Mouse (Mus musculus) hindbrain, embryonic 16.5 days (tissue): ENCODE measurements around the gene Gm21987. TPM values are rescaled to one million over a fixed set of nuclear protein-coding genes. Genes with fewer than 3 reads are reported as not detected.

Experiments used
- ATAC-seq: fragments of 200-750 bp; cut with Nextera tagmentation; 2 replicates; pipeline ENCODE4 v1.8.0; 2017; ENCODE audit warnings: moderate TSS enrichment, moderate library complexity
- H3K27ac ChIP-seq: fragments of 300-500 bp; sonication (generic); 2 replicates; pipeline ENCODE4 v1.5.1; 2014; ENCODE audit warnings: low read depth, mild to moderate bottlenecking, control low read depth, low read length, moderate library complexity
- H3K27me3 ChIP-seq: fragments of 300-500 bp; sonication (generic); replicated peaks from 2 replicates; pipeline ENCODE4 v1.6.1; 2014; ENCODE audit warnings: low read length; ENCODE audit not compliant: control insufficient read depth, insufficient read depth
- H3K36me3 ChIP-seq: fragments of 300-500 bp; sonication (generic); 2 replicates; pipeline ENCODE4 v1.6.1; 2014; ENCODE audit warnings: mild to moderate bottlenecking, low read length, moderate library complexity, mixed read lengths; ENCODE audit not compliant: control insufficient read depth, insufficient read depth
- H3K4me1 ChIP-seq: fragments of 300-500 bp; sonication (generic); 2 replicates; pipeline ENCODE4 v1.6.1; 2014; ENCODE audit warnings: low read depth, low read length; ENCODE audit not compliant: control insufficient read depth, insufficient read depth
- H3K4me2 ChIP-seq: fragments of 300-500 bp; sonication (generic); 2 replicates; pipeline ENCODE4 v1.6.1; 2014; ENCODE audit warnings: mild to moderate bottlenecking, low read length, control low read depth, moderate library complexity
- H3K4me3 ChIP-seq: fragments of 300-500 bp; sonication (generic); 2 replicates; pipeline ENCODE4 v1.5.1; 2014; ENCODE audit warnings: mild to moderate bottlenecking, low read length, control low read depth, moderate library complexity
- H3K9ac ChIP-seq: fragments of 300-500 bp; sonication (generic); 2 replicates; pipeline ENCODE4 v1.6.1; 2014; ENCODE audit warnings: low read depth, mild to moderate bottlenecking, control low read depth, low read length, moderate library complexity
- H3K9me3 ChIP-seq: fragments of 300-500 bp; sonication (generic); 2 replicates; pipeline ENCODE4 v1.6.1; 2014; ENCODE audit warnings: mild to moderate bottlenecking, low read length, moderate library complexity; ENCODE audit not compliant: control insufficient read depth
- WGBS: fragments of 180-500 bp; shearing (Covaris S2); extraction: QIAGEN DNeasy Blood & Tissue Kit; methylation state at CpG from one replicate; pipeline ENCODE4 v1.1.7; 2014; 5-methylcytosine and 5-hydroxymethylcytosine counted together
- polyA plus RNA-seq: library from polyadenylated mRNA; unstranded; fragments of >200 nt; fragmentation: Nextera tagmentation; extraction: Ambion mirVana; gene quantifications from 2 replicates; pipeline ENCODE4 v1.2.1, GENCODE M21; 2015

The Gm21987 gene
- polyA plus RNA-seq, 1 experiment from 2014 or later, result not detected

DNA sequence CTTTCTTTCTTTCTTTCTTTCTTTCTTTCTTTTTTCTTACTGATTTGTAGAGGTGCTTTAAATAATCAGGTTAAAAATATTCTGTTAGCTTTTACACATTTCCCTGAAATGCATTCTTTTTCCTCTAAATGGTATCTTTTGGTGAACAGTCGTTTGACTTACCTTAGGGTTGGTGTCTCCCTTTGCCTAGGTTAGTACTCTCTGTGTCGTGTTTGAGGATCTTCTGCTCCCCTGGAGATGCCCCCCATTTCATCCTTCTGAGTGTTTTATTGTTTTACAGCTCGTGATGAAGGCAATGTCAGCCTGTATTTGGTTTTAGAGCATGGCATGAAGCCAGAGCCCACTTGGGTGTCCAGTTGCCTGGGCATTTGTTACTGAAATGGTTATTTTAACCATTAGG, 32.7 kb downstream of the Gm21987 start:
- WGBS, result 50% methylated on average over 3 of the region's 3 CpGs
- H3K4me2 ChIP-seq, result no peak overlapping the region
- H3K9me3 ChIP-seq, result no peaks in the 10 kb centered on the region
- no peak overlapping the region for H3K9ac ChIP-seq
- peaks cover 6% of the 10 kb centered on the region; the same call in 1 of the 2 replicates for H3K4me1 ChIP-seq
- H3K4me3 ChIP-seq, result no peak overlapping the region
- no peak for ATAC-seq
- no peak overlapping the region for H3K27ac ChIP-seq
- no peaks in the 10 kb centered on the region for H3K27me3 ChIP-seq
- H3K36me3 ChIP-seq, result no peaks in the 10 kb centered on the region

DNA sequence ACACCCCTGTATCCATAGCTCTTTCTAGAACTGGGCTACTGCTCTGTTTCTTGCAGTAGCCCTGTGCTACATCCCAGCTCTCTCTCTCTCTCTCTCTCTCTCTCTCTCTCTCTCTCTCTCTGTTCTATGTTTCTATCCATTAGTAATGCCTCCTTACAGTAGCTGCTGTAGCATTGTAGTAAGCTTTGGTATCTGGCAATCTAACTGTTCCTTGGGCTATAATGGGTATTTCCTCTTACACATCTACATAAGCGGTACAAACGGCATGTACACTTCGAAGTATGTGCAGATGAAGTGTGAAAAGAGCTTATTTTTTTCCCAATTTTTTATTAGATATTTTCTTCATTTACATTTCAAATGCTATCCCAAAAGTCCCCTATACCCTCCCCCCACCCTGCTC, 33.1 kb downstream of the Gm21987 start:
- ATAC-seq, result no peak

DNA sequence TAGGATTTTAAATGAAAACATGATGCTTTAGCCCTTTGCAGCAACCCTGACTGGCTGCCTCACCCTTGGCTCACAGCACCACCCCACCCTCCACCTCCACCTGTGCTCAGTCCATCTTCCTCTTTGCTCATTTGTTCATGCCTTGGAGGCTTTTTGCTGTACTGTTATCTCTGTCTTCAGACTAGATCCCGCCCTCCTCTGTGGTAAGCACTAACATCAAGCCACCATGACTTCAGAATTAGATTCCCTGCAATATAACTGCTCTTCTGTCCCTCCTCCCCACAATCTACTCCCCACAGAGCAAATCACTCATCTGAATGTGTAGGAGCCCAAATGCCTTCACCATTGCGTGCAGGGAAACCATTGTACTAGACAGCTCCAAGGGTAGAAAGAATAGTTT, 36.8 kb downstream of the Gm21987 start:
- no peak for ATAC-seq
- Histone ChIP-seq H3K4me1 (no peaks in the 10 kb centered on the region), H3K27ac (no peak overlapping the region), H3K4me3 (no peak overlapping the region), H3K9ac (no peak overlapping the region), H3K27me3 (no peaks in the 10 kb centered on the region; the same call in 1 of the 2 replicates), H3K36me3 (no peaks in the 10 kb centered on the region), H3K4me2 (no peak overlapping the region), H3K9me3 (no peaks in the 10 kb centered on the region)
- 76% methylated on average over 2 of the region's 2 CpGs for WGBS

More for the DNA sequence above, 33.1 kb downstream of the Gm21987 start:
- 93% methylated on average over 3 of the region's 3 CpGs for WGBS
- Histone ChIP-seq H3K27ac (no peak overlapping the region), H3K9ac (no peak overlapping the region), H3K4me1 (peaks cover 6% of the 10 kb centered on the region; the same call in 1 of the 2 replicates), H3K4me3 (no peak overlapping the region), H3K4me2 (no peak overlapping the region), H3K36me3 (no peaks in the 10 kb centered on the region), H3K9me3 (no peaks in the 10 kb centered on the region), H3K27me3 (no peaks in the 10 kb centered on the region; the same call in 1 of the 2 replicates)

DNA sequence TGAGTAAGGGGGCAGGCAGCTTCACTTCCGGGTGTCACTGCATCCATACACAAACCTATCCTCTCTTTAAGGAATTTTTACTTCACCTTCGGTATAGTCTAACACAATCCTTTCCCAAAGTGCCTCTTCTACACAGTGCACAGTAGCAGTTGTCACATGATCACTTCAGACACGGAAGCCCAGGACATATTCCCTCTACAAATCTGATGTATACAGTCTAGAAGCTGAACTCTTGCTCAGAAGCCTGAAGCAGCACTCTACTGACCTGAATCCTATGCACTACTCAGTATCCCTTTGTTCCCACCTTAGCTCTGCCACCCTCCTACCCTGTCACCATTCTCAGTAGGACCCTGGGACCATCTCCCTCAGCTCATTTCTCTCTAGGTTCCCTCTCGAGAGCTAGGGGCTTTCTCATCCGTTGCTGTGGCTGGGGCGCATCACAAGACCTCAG, 38.4 kb downstream of the Gm21987 start:
- Histone ChIP-seq H3K4me3 (no peak overlapping the region), H3K27me3 (no peaks in the 10 kb centered on the region; the same call in 1 of the 2 replicates), H3K9me3 (no peaks in the 10 kb centered on the region), H3K4me2 (no peak overlapping the region), H3K4me1 (no peaks in the 10 kb centered on the region), H3K9ac (no peak overlapping the region), H3K27ac (no peak overlapping the region), H3K36me3 (no peaks in the 10 kb centered on the region)
- ATAC-seq, result no peak
- WGBS, result 88% methylated on average over 6 of the region's 6 CpGs

DNA sequence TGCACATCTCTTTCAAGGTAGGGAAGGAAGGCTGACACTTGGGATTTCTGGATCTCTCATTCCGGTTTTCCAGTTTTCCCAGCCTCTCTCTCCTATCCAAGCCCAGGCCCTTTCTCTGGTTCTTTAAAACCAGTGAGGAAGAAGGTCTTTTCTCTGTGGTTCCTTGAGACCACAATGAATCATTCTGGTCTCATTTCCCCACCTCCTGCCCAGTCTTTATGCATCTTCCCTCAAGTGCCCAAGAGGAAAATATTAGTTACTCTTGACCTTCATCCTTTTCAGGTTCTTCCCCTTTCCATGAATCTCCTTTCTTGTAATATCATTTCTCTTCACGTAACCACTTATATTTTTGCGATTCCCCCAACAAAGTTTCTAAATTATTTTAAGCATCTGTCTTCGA, 38.9 kb downstream of the Gm21987 start:
- H3K36me3 ChIP-seq, result no peaks in the 10 kb centered on the region
- H3K9ac ChIP-seq, result no peak overlapping the region
- no peak for ATAC-seq
- H3K27me3 ChIP-seq, result no peaks in the 10 kb centered on the region; the same call in 1 of the 2 replicates
- H3K9me3 ChIP-seq, result no peaks in the 10 kb centered on the region
- no peak overlapping the region for H3K4me3 ChIP-seq
- H3K4me2 ChIP-seq, result no peak overlapping the region
- no peaks in the 10 kb centered on the region for H3K4me1 ChIP-seq
- 96% methylated on average over 4 of the region's 4 CpGs for WGBS
- no peak overlapping the region for H3K27ac ChIP-seq

DNA sequence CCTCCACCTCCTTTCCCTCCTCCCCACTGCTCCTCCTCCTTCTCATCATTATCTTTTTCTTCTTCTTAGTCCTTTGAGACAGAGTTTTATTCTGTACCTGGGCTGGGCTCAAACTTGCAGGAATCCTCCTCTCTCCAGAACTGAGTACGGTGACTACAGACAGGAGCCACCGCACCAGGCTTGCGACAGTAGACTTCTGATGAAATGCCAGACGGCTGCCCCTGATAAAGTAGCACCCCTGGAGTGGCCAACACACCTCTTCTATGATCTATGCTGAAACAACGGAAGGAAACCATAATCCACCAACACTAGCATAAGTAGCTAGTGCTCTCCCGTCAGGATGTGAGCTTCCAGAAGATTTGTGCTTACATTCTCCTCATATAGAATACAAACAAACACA, 40.5 kb downstream of the Gm21987 start:
- H3K4me2 ChIP-seq, result no peak overlapping the region
- H3K9ac ChIP-seq, result no peak overlapping the region
- ATAC-seq, result no peak
- 87% methylated on average over 6 of the region's 6 CpGs for WGBS
- no peaks in the 10 kb centered on the region for H3K36me3 ChIP-seq
- no peak overlapping the region for H3K27ac ChIP-seq
- no peaks in the 10 kb centered on the region; the same call in 1 of the 2 replicates for H3K27me3 ChIP-seq
- no peaks in the 10 kb centered on the region for H3K4me1 ChIP-seq
- no peaks in the 10 kb centered on the region for H3K9me3 ChIP-seq
- no peak overlapping the region for H3K4me3 ChIP-seq

DNA sequence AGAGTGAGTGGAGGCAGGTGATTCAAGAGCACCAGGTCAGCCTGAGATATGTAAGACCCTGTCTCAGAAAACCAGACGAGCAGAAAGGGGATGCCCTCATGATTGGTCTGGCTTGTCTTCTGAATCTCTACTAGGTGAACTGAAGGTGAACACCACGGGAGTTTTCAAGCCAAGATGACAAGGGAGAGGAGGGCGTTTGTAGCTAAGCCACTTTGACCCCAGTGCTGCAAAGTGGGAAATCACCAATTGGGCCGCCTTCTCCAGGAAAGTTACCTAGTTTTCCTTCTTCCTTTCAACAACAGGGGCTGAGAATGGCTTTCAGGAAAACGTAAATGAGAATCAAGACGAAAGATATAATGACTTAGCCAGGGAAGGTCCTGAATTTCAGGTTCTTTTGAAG, 41.9 kb downstream of the Gm21987 start:
- no peaks in the 10 kb centered on the region; the same call in 1 of the 2 replicates for H3K27me3 ChIP-seq
- H3K27ac ChIP-seq, result no peak overlapping the region
- no peak overlapping the region for H3K9ac ChIP-seq
- no peak overlapping the region for H3K4me3 ChIP-seq
- H3K4me1 ChIP-seq, result no peaks in the 10 kb centered on the region
- no peak overlapping the region for H3K4me2 ChIP-seq
- H3K36me3 ChIP-seq, result no peaks in the 10 kb centered on the region
- WGBS, result 79% methylated on average over 6 of the region's 6 CpGs
- ATAC-seq, result no peak
- H3K9me3 ChIP-seq, result no peaks in the 10 kb centered on the region

DNA sequence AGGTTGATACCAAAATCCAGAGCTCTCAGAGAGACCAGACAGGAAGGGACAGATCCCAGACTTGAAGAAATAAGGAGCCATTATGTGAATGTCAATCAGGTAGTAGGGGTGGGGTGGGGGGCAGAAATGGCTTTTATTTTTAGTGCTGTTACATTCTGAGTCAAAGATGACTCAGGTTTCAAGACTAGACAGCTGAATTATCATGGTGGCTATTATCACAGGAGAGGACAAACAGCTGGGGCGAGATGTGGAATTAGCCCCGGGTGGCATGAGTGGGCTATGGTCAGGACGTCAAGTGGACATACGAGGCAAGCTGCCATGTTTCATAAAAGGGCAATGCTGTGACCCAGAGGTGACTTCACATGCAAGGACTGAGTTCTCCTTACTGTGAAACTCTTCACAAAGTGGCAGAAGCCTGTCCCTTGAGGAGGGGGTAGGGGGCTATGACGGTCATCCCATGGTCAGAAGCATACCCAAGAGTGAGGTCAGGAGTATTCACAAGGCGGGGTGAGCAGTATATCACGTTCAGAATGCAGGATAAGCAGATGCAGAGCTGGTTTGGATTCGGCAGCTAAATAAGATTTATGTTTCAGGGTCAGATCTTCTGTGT, 42.5 kb downstream of the Gm21987 start:
- Histone ChIP-seq H3K36me3 (no peaks in the 10 kb centered on the region), H3K27ac (no peak overlapping the region), H3K4me3 (no peak overlapping the region), H3K9me3 (no peaks in the 10 kb centered on the region), H3K27me3 (no peaks in the 10 kb centered on the region; the same call in 1 of the 2 replicates), H3K4me2 (no peak overlapping the region), H3K4me1 (no peaks in the 10 kb centered on the region), H3K9ac (no peak overlapping the region)
- no peak for ATAC-seq
- 84% methylated on average over 8 of the region's 8 CpGs for WGBS

DNA sequence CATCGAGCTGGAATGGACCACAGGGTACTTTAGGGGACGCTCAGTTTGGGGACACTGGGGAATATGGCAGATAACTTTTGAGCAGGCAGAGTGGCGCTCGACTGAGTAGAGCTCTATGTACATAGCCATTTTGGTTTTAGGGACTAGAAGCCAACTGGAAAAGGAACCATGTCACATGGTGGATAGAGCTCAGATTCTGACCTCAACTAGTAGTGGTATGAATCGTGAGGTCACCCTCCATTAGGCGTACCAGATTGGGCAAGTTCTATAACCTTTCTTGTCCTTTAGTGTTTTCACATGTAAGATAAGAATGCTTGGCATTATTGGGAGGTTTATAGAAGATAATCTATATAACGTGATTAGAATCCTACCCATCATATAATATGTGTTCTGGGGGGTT, 43.5 kb downstream of the Gm21987 start:
- H3K9me3 ChIP-seq, result no peaks in the 10 kb centered on the region
- H3K4me1 ChIP-seq, result no peaks in the 10 kb centered on the region
- H3K9ac ChIP-seq, result no peak overlapping the region
- no peak overlapping the region for H3K4me3 ChIP-seq
- WGBS, result 90% methylated on average over 7 of the region's 7 CpGs
- H3K4me2 ChIP-seq, result no peak overlapping the region
- ATAC-seq, result no peak
- no peaks in the 10 kb centered on the region for H3K27me3 ChIP-seq
- no peak overlapping the region for H3K27ac ChIP-seq
- no peaks in the 10 kb centered on the region for H3K36me3 ChIP-seq
